Mouse (Mus musculus): ENCODE measurements around the gene Olfr692.
"Not testable (repeated sequence)": the region's sequence is repeated elsewhere in the genome, so short reads cannot be mapped to it uniquely, and the experiment has no call there.

Gene Olfr692

GRCm38 (mm10) chr7:105367930-105368329, at the start of gene Olfr692:
Olfr692 (plus strand) TSS chr7:105368230.
- no peak for DNase-seq (ENCODE audit: low spot score)

DNA sequence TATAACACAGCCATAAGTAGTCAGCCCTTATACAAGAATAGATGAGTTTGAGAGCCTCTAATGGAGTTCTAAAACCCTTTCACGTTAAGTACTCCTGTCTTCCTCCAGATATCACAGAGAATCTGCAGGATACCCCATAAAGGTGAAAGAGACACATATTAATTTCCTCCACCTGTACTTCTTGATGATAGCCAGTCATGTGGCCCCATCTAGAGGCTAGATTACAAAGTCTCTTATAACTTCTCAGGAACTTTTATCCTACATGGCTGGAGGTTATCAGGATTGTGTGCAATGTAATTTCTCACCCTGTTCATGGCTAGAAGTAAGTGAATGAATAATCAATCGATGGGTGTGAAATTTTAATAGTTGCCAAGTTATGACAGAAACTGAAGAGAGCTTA, 42.7 kb upstream of the Olfr692 start:
- no peak for DNase-seq (ENCODE audit: low spot score)

DNA sequence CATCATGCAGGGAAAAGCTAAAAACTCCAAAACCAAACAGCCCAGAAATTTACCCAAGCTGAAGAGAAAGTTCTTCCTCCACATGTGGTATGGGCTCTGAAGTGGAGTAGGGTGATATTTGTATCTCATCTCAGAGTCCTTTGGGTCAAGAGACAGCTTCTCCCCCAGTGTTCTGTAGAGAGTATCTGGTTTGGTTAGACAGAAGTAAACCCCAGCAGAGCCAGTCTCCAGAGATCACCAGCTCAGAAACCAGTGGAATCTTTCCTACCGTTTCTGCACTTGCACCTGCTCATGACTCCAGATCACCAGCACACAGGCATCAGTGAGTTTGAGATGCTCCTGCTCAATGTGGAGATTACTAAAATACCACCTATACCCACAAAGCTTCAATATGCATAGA, 34.0 kb upstream of the Olfr692 start, which contains the start of gene Olfr690:
TSS of gene Olfr690 (minus strand) at position 101 of the 400 bp plus-strand sequence.
- DNase-seq (ENCODE audit: low spot score), result no peak

GRCm38 (mm10) chr7:105342170-105342569, 25.9 kb upstream of the Olfr692 start, which contains the start of gene Olfr691:
Olfr691 (minus strand) TSS chr7:105342270.
- no peak for DNase-seq (ENCODE audit: low spot score)

DNA sequence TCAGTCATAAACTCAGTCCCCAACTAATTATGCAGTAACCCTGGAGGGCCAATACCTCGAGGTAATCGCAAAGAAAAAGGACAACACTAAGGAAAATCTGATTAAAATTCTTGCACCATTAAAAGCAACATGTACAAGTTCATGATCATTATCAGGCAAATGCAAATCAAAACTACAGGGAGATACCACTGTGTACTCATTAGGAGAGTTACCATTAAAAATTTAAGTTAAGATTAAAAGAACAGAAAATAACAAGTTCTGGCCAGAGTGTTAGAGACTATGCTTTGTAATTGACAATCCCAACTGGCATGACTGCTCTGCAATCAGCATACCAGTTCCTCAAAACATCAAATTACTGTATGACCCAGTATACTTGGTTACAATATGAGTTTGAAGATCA, 25.3 kb upstream of the Olfr692 start:
- DNase-seq (ENCODE audit: low spot score), result no peak

DNA sequence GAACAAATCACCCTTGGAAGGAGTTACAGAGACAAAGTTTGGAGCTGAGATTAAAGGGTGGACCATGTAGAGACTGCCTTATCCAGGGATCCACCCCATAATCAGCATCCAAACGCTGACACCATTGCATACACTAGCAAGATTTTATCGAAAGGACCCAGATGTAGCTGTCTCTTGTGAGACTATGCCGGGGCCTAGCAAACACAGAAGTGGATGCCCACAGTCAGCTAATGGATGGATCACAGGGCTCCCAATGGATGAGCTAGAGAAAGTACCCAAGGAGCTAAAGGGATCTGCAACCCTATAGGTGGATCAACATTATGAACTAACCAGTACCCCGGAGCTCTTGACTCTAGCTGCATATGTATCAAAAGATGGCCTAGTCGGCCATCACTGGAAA, 12.0 kb upstream of the Olfr692 start:
- DNase-seq (ENCODE audit: low spot score), result not testable (repeated sequence)

GRCm38 (mm10) chr7:105356487-105356886, 11.5 kb upstream of the Olfr692 start:
- DNase-seq (ENCODE audit: low spot score), result not testable (repeated sequence)

DNA sequence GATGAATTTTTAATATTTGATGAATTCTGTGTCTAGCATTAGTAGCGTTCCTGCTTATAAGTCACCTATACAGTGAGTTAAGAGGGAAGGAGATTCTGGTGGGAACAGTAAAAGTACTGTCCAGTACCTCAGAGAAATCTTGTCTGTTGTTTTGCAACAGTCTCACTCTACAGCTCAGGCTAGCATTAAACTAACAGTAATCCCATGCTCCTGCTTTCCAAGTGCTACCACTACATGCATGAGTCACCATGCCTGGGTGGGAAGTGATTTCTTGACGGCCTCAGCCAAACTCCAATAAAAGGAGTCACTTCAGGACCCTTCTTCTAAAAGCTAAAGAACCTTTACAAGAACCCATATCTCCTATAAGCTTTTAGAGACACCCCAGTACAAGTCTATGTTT, 6.3 kb upstream of the Olfr692 start:
- no peak for DNase-seq (ENCODE audit: low spot score)

DNA sequence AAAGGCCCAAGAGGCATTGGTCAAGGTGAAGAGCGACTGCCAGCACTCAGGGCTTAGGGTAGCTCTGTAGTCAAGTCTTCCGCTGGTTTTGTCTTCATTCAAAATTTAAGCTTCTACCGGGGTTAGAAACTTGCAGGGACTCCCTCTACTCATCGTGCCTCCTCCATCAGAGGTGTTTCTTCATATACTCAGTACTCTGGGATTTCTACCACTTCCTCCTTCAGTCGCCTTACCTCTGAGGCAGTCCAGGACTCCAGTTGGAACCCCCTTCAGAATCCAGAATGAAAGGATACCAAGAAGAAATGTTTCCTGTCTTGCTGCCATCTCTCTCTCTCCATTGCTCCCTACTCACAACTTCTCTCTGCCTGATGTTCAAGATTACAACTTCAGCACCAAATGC, 762 bp upstream of the Olfr692 start:
- no peak for DNase-seq (ENCODE audit: low spot score)

- no peak for DNase-seq (ENCODE audit: low spot score)
These were observed 491 bp downstream of the Olfr692 start for GRCm38 (mm10) chr7:105368521-105368920.

DNA sequence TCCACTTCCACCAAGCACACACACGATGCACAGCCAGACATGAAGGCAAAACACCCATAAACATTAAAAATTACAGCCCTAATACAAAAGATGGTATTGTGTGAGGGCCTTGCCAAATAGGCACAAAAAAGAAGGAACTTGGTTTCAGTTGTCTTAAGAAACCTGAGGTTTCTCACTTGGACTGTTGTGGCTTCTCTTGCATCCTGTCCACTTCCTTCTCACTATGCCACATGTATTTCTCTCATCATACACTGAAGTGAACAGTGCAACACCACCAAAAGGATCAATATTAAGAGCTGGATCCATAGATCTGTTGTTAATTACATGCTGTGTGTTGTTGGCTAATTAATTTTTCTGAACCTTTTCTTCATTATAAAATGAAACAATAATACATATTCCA, 4.9 kb downstream of the Olfr692 start:
- DNase-seq (ENCODE audit: low spot score), result no peak

DNA sequence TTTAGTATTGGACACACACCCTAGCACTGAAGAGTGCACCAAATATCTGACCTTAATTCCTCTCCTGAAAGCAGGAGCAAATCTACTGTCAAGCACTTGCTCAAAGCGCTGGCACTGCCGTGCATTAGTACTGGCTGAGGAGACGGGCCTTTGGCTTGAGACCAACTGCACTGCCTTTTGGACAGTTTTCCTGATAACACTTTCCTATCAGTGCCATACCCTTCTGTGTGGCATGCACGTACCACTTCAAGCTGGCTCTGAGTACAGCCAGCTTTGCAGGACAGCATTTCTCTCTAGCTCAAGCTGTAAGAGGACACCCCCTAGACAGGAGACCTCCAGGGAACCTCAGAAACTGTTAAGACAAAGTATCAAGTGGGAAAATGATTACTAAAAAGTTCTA, 5.5 kb downstream of the Olfr692 start:
- no peak for DNase-seq (ENCODE audit: low spot score)

DNA sequence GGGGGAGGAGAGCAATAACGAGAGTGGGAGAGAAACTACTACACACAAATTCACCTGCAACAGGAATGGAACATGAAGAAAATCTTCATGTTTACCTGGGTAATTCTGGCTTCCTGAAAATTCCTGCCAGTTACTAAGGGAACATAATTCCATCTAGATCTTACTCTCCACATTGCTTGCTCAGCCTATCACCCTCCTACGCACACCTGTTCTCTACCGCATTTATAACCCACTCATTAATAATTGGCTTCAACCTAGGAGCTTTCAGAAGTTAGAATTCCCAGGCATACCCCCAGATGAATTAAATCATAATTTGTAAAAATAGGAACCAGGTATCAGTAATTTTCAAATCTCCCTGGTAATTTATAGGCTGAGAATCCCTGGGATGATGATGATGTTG, 5.9 kb downstream of the Olfr692 start:
- peak; percentile 8 for DNase-seq (ENCODE audit: low spot score)

- DNase-seq (ENCODE audit: low spot score), result no peak
These were observed 6.8 kb downstream of the Olfr692 start, which contains the start of gene Gm5901 for GRCm38 (mm10) chr7:105374866-105375265. Gm5901 (plus strand) TSS chr7:105375038.

GRCm38 (mm10) chr7:105380329-105380728, 12.3 kb downstream of the Olfr692 start:
- DNase-seq (ENCODE audit: low spot score), result no peak

- no peak for DNase-seq (ENCODE audit: low spot score)
These were observed 19.7 kb downstream of the Olfr692 start for GRCm38 (mm10) chr7:105387696-105388095.

- no peak for DNase-seq (ENCODE audit: low spot score)
These were observed 22.2 kb downstream of the Olfr692 start for GRCm38 (mm10) chr7:105390236-105390635.

DNA sequence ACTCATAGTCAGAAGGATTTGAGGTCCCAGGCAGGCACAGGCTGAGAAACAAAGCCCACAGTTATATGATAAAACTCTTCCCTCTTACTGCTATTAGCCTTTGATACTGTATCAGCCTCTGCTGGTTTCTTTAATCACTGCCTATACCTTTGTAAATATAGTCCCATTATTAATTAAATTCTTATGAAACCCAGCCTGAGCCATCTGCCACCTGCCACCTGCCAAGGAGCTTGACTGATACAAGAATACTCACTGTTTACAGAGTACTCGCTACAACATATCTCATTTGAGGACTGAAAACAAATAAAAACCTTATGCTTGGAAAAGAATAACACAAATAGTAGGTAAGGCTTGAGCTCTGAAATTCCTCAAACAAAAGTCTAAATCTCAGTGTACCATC, 26.6 kb downstream of the Olfr692 start:
- no peak for DNase-seq (ENCODE audit: low spot score)

DNA sequence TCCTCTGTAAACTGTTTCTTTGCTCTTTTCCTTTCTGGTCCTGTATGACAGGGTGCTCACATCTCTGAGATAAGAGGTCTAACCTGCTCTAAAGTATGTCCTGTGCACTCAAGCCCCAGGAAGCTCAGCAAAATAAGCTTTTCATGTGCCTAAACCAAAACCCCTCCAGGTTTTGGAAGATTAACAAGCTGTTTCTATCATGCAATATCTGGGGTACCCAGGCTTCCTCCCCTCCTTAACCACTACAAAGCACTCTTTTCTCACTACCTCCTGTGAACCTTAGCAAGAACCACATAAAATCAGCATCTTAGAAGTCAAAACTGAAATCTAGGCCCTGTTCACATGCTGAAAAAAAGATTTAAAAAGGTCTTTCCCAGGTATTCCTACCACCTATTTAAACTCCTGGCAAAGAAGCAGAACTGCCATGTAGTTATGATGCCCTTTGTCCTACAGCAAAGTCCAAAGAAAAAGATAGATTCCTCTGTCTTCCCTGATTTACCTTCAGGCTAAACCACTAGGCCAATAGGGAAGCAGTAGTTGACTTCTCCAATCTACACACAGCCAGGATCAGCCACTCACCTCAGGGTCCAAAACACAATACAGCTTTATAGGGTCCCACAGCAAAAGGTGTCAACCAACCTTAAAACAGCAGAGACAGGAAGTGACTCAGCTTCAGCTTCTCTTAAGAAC, 27.2 kb downstream of the Olfr692 start:
- no peak for DNase-seq (ENCODE audit: low spot score)

GRCm38 (mm10) chr7:105396126-105396525, 28.1 kb downstream of the Olfr692 start:
- DNase-seq (ENCODE audit: low spot score), result no peak

DNA sequence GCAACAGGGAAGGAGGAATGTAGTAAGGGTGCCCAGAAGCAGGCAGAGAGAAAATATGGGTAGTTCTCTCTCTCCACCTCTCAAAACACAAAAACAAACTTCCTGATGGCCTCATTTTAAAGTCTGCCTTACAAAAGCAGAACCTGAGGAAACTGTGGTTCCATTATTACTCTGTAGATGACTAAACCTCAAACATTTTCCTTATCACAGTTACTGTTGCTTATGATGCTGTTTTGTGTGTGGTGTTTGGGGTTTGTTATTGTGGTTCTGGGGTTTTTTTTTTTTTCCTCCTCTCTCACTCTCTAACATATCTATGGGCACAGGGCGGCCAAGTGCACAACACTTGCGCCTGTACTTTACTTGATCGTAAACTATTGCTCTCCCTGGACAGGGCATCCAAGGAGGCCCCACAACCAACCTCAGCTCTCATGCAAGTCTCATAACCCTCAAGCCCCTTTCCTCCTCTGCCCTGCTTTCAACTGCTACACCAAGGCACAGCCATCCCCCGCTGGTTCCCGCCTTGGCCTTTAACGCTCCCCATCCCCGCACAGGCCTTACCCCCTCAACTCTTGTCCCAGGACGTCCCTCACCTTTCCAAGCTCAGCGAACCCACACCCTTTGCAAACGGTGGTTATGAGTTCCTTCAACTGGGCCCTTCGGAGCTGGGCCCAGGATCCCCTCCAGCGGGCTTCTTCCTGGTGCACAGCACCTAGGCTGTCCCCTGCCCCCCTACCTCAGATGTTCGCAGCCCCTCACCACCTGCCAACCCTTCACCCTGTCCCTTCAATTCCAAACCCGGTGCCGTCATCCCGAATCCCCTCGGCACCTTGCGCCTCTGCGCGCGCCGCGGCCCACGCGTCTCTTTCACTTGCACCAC, 31.3 kb downstream of the Olfr692 start:
- no peak for DNase-seq (ENCODE audit: low spot score)

DNA sequence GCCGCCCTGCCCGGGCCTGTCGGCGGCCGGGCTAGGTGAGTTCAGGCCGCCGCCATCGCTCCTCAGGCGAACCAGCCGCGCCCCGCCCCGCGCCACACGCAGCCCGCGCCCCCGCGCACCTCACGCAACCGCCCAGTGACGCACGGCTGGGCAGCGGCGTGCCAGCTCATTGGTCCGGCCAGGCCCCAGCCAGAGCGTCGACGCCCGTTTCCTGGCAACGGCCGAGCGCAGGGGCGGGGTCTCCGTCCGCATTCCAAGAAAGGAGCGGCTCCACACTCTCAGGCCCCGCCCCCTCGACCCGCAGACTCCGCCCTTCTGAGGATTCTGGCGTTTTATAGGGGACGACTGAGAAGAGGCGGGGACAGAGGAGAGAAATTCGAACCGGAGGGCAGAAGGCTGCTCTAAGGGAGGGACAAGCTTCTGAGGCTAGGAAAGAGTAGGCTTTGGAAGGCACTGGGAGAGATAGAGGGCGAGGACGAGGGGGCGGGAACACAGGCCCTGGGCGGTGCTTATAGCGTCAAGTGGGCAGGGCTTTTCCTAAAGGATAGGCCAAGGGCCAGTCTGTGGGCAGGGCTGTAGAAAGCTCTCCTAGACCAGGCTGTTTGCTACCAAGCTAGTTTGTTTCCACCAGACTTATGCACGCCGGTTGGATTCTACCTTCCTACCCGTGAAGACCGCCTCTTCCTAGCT, 32.0 kb downstream of the Olfr692 start, which contains the start of gene Fam160a2:
TSS of gene Fam160a2 (minus strand) at position 120 of the 690 bp plus-strand sequence.
- DNase-seq (ENCODE audit: low spot score), result peak; percentile 98
